Comparison of ENCODE assay signal across 28 mouse cellular contexts in genomic region chr10:115593651-115594050, GRCm38 (mm10). TPM values are rescaled to one million over a fixed set of nuclear protein-coding genes. Genes with fewer than 3 reads are reported as not detected.
DNase-seq lines count a peak whose midpoint lies in the region; ATAC-seq and TF ChIP-seq lines count a peak whose summit lies in the region.
"Had no signal": no experiment of that assay in that cellular context is flagged by ENCODE, and none has a peak within 500 bp of the region (broad histone marks: within the 10 kb centered on the region; RNA-seq: fewer than 3 reads in every experiment).

No protein-coding gene starts in this region.

- peak overlapping the region; percentile 34; the same call in 1 of the 2 replicates for H3K4me3 ChIP-seq in gastrocnemius, adult 2 months
- H3K4me3 ChIP-seq in midbrain, embryonic 13.5 days (replicated peaks) = no peak overlapping the region
- H3K4me3 ChIP-seq in midbrain, embryonic 10.5 days = no peak overlapping the region
- H3K4me3 ChIP-seq in hindbrain, embryonic 15.5 days = no peak overlapping the region
- H3K4me3 ChIP-seq in limb, embryonic 15.5 days = peak overlapping the region; percentile 16
- H3K4me3 ChIP-seq: embryonic facial prominence, embryonic 12.5 days; forebrain, embryonic 13.5 days; heart, embryonic 15.5 days; layer of hippocampus, adult 2 months had no signal

- no peak overlapping the region for H3K9ac ChIP-seq in midbrain, embryonic 13.5 days (replicated peaks)
- no peak overlapping the region for H3K9ac ChIP-seq in hindbrain, embryonic 15.5 days
- no peak overlapping the region for H3K9ac ChIP-seq in limb, embryonic 15.5 days
- H3K9ac ChIP-seq: embryonic facial prominence, embryonic 12.5 days; forebrain, embryonic 13.5 days; heart, embryonic 15.5 days; liver, postnatal 0 days had no signal

- no peak overlapping the region for H3K4me2 ChIP-seq in midbrain, embryonic 13.5 days (replicated peaks)
- H3K4me2 ChIP-seq in hindbrain, embryonic 15.5 days = peak overlapping the region; percentile 37
- H3K4me2 ChIP-seq in limb, embryonic 15.5 days = peak overlapping the region; percentile 32
- H3K4me2 ChIP-seq: embryonic facial prominence, embryonic 12.5 days; forebrain, embryonic 13.5 days; heart, embryonic 15.5 days; liver, embryonic 11.5 days had no signal

- H3K36me3 ChIP-seq in midbrain, embryonic 13.5 days = no peaks in the 10 kb centered on the region
- H3K36me3 ChIP-seq in midbrain, embryonic 10.5 days = no peaks in the 10 kb centered on the region
- H3K36me3 ChIP-seq in hindbrain, embryonic 15.5 days = no peaks in the 10 kb centered on the region
- H3K36me3 ChIP-seq in limb, embryonic 15.5 days = no peaks in the 10 kb centered on the region
- H3K36me3 ChIP-seq: embryonic facial prominence, embryonic 12.5 days; heart, embryonic 15.5 days had no signal

- H3K4me1 ChIP-seq in midbrain, embryonic 13.5 days (replicated peaks) = no peaks in the 10 kb centered on the region; the same call in 1 of the 2 replicates
- peaks cover 7% of the 10 kb centered on the region for H3K4me1 ChIP-seq in midbrain, embryonic 10.5 days
- H3K4me1 ChIP-seq in hindbrain, embryonic 15.5 days (replicated peaks) = peaks cover 3% of the 10 kb centered on the region; the same call in 1 of the 2 replicates
- H3K4me1 ChIP-seq in limb, embryonic 15.5 days = peaks cover 7% of the 10 kb centered on the region; the same call in 1 of the 2 replicates
- H3K4me1 ChIP-seq: forebrain, embryonic 13.5 days; heart, embryonic 15.5 days had no signal

- 87% methylated on average over 6 of the region's 6 CpGs for WGBS in midbrain, embryonic 13.5 days
- 92% methylated on average over 6 of the region's 6 CpGs for WGBS in midbrain, embryonic 10.5 days
- WGBS in hindbrain, embryonic 15.5 days = 84% methylated on average over 6 of the region's 6 CpGs
- 57% methylated on average over 6 of the region's 6 CpGs for WGBS in limb, embryonic 15.5 days

- no peak for TF ChIP-seq CTCF in gastrocnemius, adult 2 months (IDR thresholded peaks at IDR 0.05)

- H3K9me3 ChIP-seq in midbrain, embryonic 13.5 days = no peaks in the 10 kb centered on the region
- no peaks in the 10 kb centered on the region for H3K9me3 ChIP-seq in midbrain, embryonic 10.5 days (replicated peaks)
- no peaks in the 10 kb centered on the region for H3K9me3 ChIP-seq in hindbrain, embryonic 15.5 days
- H3K9me3 ChIP-seq in limb, embryonic 15.5 days = no peaks in the 10 kb centered on the region
- H3K9me3 ChIP-seq: embryonic facial prominence, embryonic 12.5 days; forebrain, embryonic 13.5 days; heart, embryonic 15.5 days had no signal

- peaks cover 22% of the 10 kb centered on the region for H3K27me3 ChIP-seq in midbrain, embryonic 13.5 days
- H3K27me3 ChIP-seq in midbrain, embryonic 10.5 days (ENCODE audit: low read depth, poor library complexity, severe bottlenecking) = peaks cover 20% of the 10 kb centered on the region
- H3K27me3 ChIP-seq in hindbrain, embryonic 15.5 days = peaks cover 15% of the 10 kb centered on the region
- H3K27me3 ChIP-seq in limb, embryonic 15.5 days = peaks cover 19% of the 10 kb centered on the region

- ATAC-seq in midbrain, embryonic 13.5 days = 0 out of 2 replicates have a peak, but pooled peaks have one; percentile 34
- ATAC-seq in hindbrain, embryonic 15.5 days (ENCODE audit: low FRiP score, low read depth) = no peak
- ATAC-seq in limb, embryonic 15.5 days (ENCODE audit: insufficient number of reproducible peaks, low FRiP score, low TSS enrichment, low read depth) = no peak
- ATAC-seq: forebrain, embryonic 13.5 days; liver, postnatal 0 days; lung, postnatal 0 days had no signal

- intact Hi-C loops in gastrocnemius, adult 2 months (cut with DNase I) = no loop called here

- no peak overlapping the region for H3K27ac ChIP-seq in gastrocnemius, adult 2 months
- no peak overlapping the region for H3K27ac ChIP-seq in midbrain, embryonic 13.5 days
- H3K27ac ChIP-seq in midbrain, embryonic 10.5 days (replicated peaks) = no peak overlapping the region
- no peak overlapping the region for H3K27ac ChIP-seq in hindbrain, embryonic 15.5 days (replicated peaks)
- no peak overlapping the region for H3K27ac ChIP-seq in limb, embryonic 15.5 days
- H3K27ac ChIP-seq: embryonic facial prominence, embryonic 12.5 days; forebrain, embryonic 13.5 days; heart, embryonic 15.5 days; layer of hippocampus, adult 2 months; macrophage had no signal

- DNase-seq in gastrocnemius, adult 2 months = no peak
- no peak for DNase-seq in gastrocnemius, postnatal 4 days (ENCODE audit: low spot score in 2 of 2)
- DNase-seq in midbrain, embryonic 10.5 days (ENCODE audit: low spot score) = no peak
- DNase-seq in layer of hippocampus, adult 8-10 months (ENCODE audit: low spot score in 2 of 2) = no peak
- DNase-seq in retina, embryonic 14.5 days (ENCODE audit: low spot score) = no peak
- DNase-seq: adrenal gland, adult 2 months; cerebellum, adult 11-12 months; cerebellum, postnatal 14 days; heart, postnatal 36 days; kidney, adult 2 months; kidney, postnatal 10 days; layer of hippocampus, postnatal 36 days; liver, postnatal 0 days; right cerebral cortex, postnatal 14 days had no signal

RNA-seq across cellular contexts. Expression of gene Lgr5, which starts 6.1 kb away (rescaled TPM):
- total RNA-seq in gastrocnemius, adult 2 months (2021) = not detected
- 1 to 10 TPM; 1.8 to 2.7 TPM for total RNA-seq in gastrocnemius, postnatal 4 days (2021)
- polyA plus RNA-seq in midbrain, embryonic 13.5 days (2015; fragmentation: Nextera tagmentation; extraction: Ambion mirVana) = 2.2 and 2.9 TPM in 2 replicates
- 7.2 and 9.1 TPM in 2 replicates for polyA plus RNA-seq in midbrain, embryonic 10.5 days (2016; fragmentation: Nextera tagmentation; extraction: Ambion mirVana)
- 2.3 and 2.6 TPM in 2 replicates for polyA plus RNA-seq in hindbrain, embryonic 15.5 days (2015; fragmentation: Nextera tagmentation; extraction: Ambion mirVana)
- polyA plus RNA-seq in limb, embryonic 15.5 days (2015; fragmentation: Nextera tagmentation; extraction: Ambion mirVana) = 9.3 and 11.8 TPM in 2 replicates
- 1 to 10 TPM; 1.9 to 2.3 (median 1.9) TPM for total RNA-seq in layer of hippocampus, adult 8-10 months (2022)
- polyA plus RNA-seq: macrophage had no signal

RNA-seq across cellular contexts. Expression of gene A930009A15Rik, which starts 23.9 kb away (rescaled TPM):
- not detected for total RNA-seq in gastrocnemius, adult 2 months (2021)
- not detected for total RNA-seq in gastrocnemius, postnatal 4 days (2021)
- 0.61 and 0.69 TPM in 2 replicates for polyA plus RNA-seq in midbrain, embryonic 13.5 days (2015; fragmentation: Nextera tagmentation; extraction: Ambion mirVana)
- 0.31 and 1.1 TPM in 2 replicates for polyA plus RNA-seq in midbrain, embryonic 10.5 days (2016; fragmentation: Nextera tagmentation; extraction: Ambion mirVana)
- 0.40 and 0.69 TPM in 2 replicates for polyA plus RNA-seq in hindbrain, embryonic 15.5 days (2015; fragmentation: Nextera tagmentation; extraction: Ambion mirVana)
- polyA plus RNA-seq in limb, embryonic 15.5 days (2015; fragmentation: Nextera tagmentation; extraction: Ambion mirVana) = not detected in 2 replicates
- 1 to 10 TPM in 1 of 4 experiments, under 1 TPM in 2, not detected in 1; 0.38 to 1.3 (median 0.45) TPM for total RNA-seq in layer of hippocampus, adult 8-10 months (2022)
- total RNA-seq: adrenal gland, adult 2 months; gastrocnemius, adult 18-20 months; heart, postnatal 36 days had no signal
- polyA plus RNA-seq: adrenal gland, adult 2 months; gonadal fat pad, adult 2 months; heart, embryonic 15.5 days; intestine, embryonic 14.5 days; kidney, adult 2 months; liver, embryonic 11.5 days; lung, postnatal 0 days; macrophage; urinary bladder, adult 2 months had no signal

Comparison
In these comparisons a context has a peak if more than half of its experiments do, and no peak if none do; other contexts are left out.
1. H3K4me3 ChIP-seq: peak in gastrocnemius, adult 2 months (single experiment) and limb, embryonic 15.5 days (single experiment); none in midbrain, embryonic 13.5 days (single experiment), midbrain, embryonic 10.5 days (single experiment) and hindbrain, embryonic 15.5 days (single experiment).